Mouse (Mus musculus) stomach, postnatal 0 days (tissue): ENCODE results near the gene Eif4ebp2.

Experiments used
- CTCF ChIP-seq: IDR thresholded peaks from 2 replicates; pipeline ENCODE4 v1.5.1; 2016; ENCODE audit warnings: antibody characterized with exemption, low read depth, mild to moderate bottlenecking, moderate library complexity
- EP300 ChIP-seq: optimal IDR thresholded peaks from 2 replicates; pipeline ENCODE3; 2016; ENCODE audit warnings: antibody characterized with exemption

DNA sequence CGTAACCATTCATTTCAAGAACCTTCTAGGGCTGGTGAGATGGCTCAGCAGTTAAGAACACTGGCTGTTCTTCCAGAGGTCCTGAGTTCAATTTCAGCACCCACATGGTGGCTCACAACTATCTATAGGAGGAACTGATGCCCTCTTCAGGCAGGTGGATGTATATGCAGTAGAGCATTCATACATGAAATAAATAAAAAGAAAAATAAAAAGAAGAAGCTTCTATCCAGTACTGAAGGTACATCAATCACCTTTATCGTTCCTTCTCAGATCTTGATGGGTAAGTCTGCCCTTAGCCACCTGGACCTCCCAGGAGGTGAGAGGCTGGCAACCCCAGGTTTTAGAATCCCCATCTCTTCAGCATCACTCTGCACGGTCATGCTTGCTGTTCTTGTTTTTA lies 37.2 kb downstream of the Eif4ebp2 start:
- TF ChIP-seq CTCF (peak; percentile 20; the same call in 1 of the 2 replicates), EP300 (no peak)
